Mouse (Mus musculus) kidney, postnatal 0 days (tissue): ENCODE measurements around the gene Mfap1a. TPM values are rescaled to one million over a fixed set of nuclear protein-coding genes. Genes with fewer than 3 reads are reported as not detected.

Experiments
- ATAC-seq: fragments of 200-750 bp; cut with Nextera tagmentation; replicated peaks from 2 replicates; pipeline ENCODE4 v1.8.0; 2017; ENCODE audit warnings: low read depth, moderate number of reproducible peaks, moderate TSS enrichment, moderate library complexity; ENCODE audit not compliant: low FRiP score
- DNase-seq: peaks from one replicate; pipeline ENCODE4 v3.0.0-alpha.2; 2016; ENCODE audit warnings: low spot score
- H3K27ac ChIP-seq: fragments of 300-500 bp; sonication (generic); 2 replicates; pipeline ENCODE4 v1.5.1; 2014; ENCODE audit warnings: mild to moderate bottlenecking
- H3K27me3 ChIP-seq: fragments of 300-500 bp; sonication (generic); 2 replicates; pipeline ENCODE4 v1.6.1; 2014; ENCODE audit warnings: low read length, mixed read lengths; ENCODE audit not compliant: insufficient read depth
- H3K36me3 ChIP-seq: fragments of 300-500 bp; sonication (generic); 2 replicates; pipeline ENCODE4 v1.6.1; 2014; ENCODE audit warnings: low read length, mixed read lengths; ENCODE audit not compliant: insufficient read depth
- H3K4me1 ChIP-seq: fragments of 300-500 bp; sonication (generic); replicated peaks from 2 replicates; pipeline ENCODE4 v1.6.1; 2014; ENCODE audit warnings: antibody characterized with exemption, low read length, mixed read lengths; ENCODE audit not compliant: insufficient read depth
- H3K4me2 ChIP-seq: fragments of 300-500 bp; sonication (generic); 2 replicates; pipeline ENCODE4 v1.6.1; 2014; ENCODE audit warnings: mild to moderate bottlenecking, low read length, moderate library complexity, mixed read lengths
- H3K4me3 ChIP-seq: fragments of 300-500 bp; sonication (generic); replicated peaks from 2 replicates; pipeline ENCODE4 v1.5.1; 2014; ENCODE audit warnings: low read depth, low read length
- H3K9ac ChIP-seq: fragments of 300-500 bp; sonication (generic); 2 replicates; pipeline ENCODE4 v1.6.1; 2014; ENCODE audit warnings: low read depth, low read length
- H3K9me3 ChIP-seq: fragments of 300-500 bp; sonication (generic); replicated peaks from 2 replicates; pipeline ENCODE4 v1.6.1; 2016; ENCODE audit warnings: low read length, inconsistent platforms, mixed read lengths
- CTCF ChIP-seq: IDR thresholded peaks from 2 replicates; pipeline ENCODE4 v1.5.1; 2016; ENCODE audit warnings: antibody characterized with exemption, low read depth, mild to moderate bottlenecking, moderate library complexity
- WGBS: fragments of 180-500 bp; shearing (Covaris S2); extraction: QIAGEN DNeasy Blood & Tissue Kit; methylation state at CpG from one replicate; pipeline ENCODE4 v1.1.7; 2014; 5-methylcytosine and 5-hydroxymethylcytosine counted together
- polyA plus RNA-seq: library from polyadenylated mRNA; unstranded; fragments of >200 nt; fragmentation: Nextera tagmentation; extraction: Ambion mirVana; gene quantifications from 2 replicates; pipeline ENCODE4 v1.2.1, GENCODE M21; 2015

Mfap1a gene
- polyA plus RNA-seq, 1 experiment from 2014 or later, result 16.6 TPM

- H3K4me1 ChIP-seq, result peaks cover 5% of the 10 kb centered on the region; the same call in 1 of the 2 replicates
- DNase-seq (no peak), ATAC-seq (no peak)
- no peak overlapping the region for H3K9ac ChIP-seq
- H3K27me3 ChIP-seq, result no peaks in the 10 kb centered on the region
- H3K9me3 ChIP-seq, result no peaks in the 10 kb centered on the region
- H3K4me3 ChIP-seq, result no peak overlapping the region
- H3K36me3 ChIP-seq, result 0 out of 2 replicates have a peak, but pooled peaks cover 5% of the 10 kb centered on the region
- 31% methylated on average over 2 of the region's 2 CpGs for WGBS
- no peak for TF ChIP-seq CTCF
- H3K4me2 ChIP-seq, result no peak overlapping the region
- no peak overlapping the region for H3K27ac ChIP-seq
These were observed 46.4 kb downstream of the Mfap1a start for GRCm38 (mm10) chr2:121460071-121460470.

- Histone ChIP-seq H3K4me3 (peak within 1 kb of the TSS; percentile 67), H3K4me1 (peaks cover 5% of the 10 kb centered on the region; the same call in 1 of the 2 replicates), H3K4me2 (peak within 1 kb of the TSS; percentile 67), H3K9me3 (no peaks in the 10 kb centered on the region), H3K36me3 (peaks cover 12% of the 10 kb centered on the region; the same call in 1 of the 2 replicates), H3K9ac (peak within 1 kb of the TSS; percentile 73), H3K27me3 (no peaks in the 10 kb centered on the region), H3K27ac (peak within 1 kb of the TSS; percentile 65; the same call in 1 of the 2 replicates)
- peak; percentile 86 for ATAC-seq
- DNase-seq, result peak; percentile 93
- TF ChIP-seq CTCF, result no peak
- 4% methylated on average over 41 of the region's 41 CpGs for WGBS
These were observed 49.5 kb downstream of the Mfap1a start, which contains the start of gene Serinc4 for GRCm38 (mm10) chr2:121456692-121457642. Serinc4 (minus strand) TSS chr2:121456781.

DNA sequence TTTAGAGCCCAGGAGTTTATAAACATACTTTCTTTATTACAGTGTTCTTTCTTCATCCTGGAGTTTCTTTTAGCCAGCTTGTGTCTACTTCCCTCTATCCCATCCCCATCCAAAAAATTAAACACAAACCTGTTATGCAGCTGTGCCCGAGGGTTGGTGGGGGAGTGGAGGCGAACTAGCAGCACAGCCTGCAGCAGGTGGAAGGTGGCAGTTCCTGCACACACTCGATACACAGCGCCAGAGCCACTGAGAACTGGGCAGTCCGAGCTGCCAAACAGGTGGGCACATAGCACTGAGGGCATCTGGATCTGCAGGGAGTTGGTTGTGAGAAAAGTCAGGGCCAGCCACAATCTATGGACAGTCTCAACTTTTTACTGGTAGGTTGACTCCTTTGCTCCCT lies 50.9 kb downstream of the Mfap1a start:
- no peaks in the 10 kb centered on the region for H3K27me3 ChIP-seq
- WGBS, result 65% methylated on average over 5 of the region's 5 CpGs
- ATAC-seq, result no peak
- no peak overlapping the region for H3K9ac ChIP-seq
- no peak for DNase-seq
- no peak for TF ChIP-seq CTCF
- H3K4me1 ChIP-seq, result peaks cover 5% of the 10 kb centered on the region; the same call in 1 of the 2 replicates
- no peaks in the 10 kb centered on the region for H3K9me3 ChIP-seq
- peaks cover 12% of the 10 kb centered on the region; the same call in 1 of the 2 replicates for H3K36me3 ChIP-seq
- H3K4me2 ChIP-seq, result no peak overlapping the region
- H3K4me3 ChIP-seq, result no peak overlapping the region
- no peak overlapping the region for H3K27ac ChIP-seq

DNA sequence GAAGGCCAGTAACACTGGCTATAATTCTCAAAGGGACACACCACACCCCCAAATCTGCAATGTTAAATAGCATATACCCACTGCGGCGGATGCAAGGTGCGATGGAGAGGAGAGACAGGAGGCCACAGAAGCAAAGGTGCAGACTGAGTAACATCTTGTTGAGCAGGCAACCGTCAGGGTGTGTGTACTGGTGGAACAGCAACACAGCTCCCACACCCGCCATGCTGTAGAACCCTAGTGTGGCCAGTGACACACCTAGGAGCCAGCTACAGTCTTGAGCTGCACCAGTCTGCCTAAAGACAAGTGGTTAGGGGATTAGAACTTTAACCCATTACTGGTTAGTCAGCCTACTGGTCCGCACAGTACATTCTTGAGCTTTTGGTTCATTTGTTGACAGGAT lies 52.5 kb downstream of the Mfap1a start:
- no peak for ATAC-seq
- WGBS, result 89% methylated on average over 6 of the region's 6 CpGs
- peaks cover 8% of the 10 kb centered on the region; the same call in 1 of the 2 replicates for H3K4me1 ChIP-seq
- no peak overlapping the region for H3K4me2 ChIP-seq
- no peak for DNase-seq
- no peaks in the 10 kb centered on the region for H3K9me3 ChIP-seq
- TF ChIP-seq CTCF, result no peak
- H3K9ac ChIP-seq, result no peak overlapping the region
- H3K27ac ChIP-seq, result no peak overlapping the region
- H3K36me3 ChIP-seq, result peaks cover 12% of the 10 kb centered on the region; the same call in 1 of the 2 replicates
- no peaks in the 10 kb centered on the region for H3K27me3 ChIP-seq
- H3K4me3 ChIP-seq, result no peak overlapping the region

- Histone ChIP-seq H3K9ac (no peak within 1 kb of the TSS), H3K36me3 (peaks cover 8% of the 10 kb centered on the region; the same call in 1 of the 2 replicates), H3K4me1 (peaks cover 9% of the 10 kb centered on the region; the same call in 1 of the 2 replicates), H3K4me3 (no peak within 1 kb of the TSS), H3K4me2 (no peak within 1 kb of the TSS), H3K9me3 (no peaks in the 10 kb centered on the region), H3K27me3 (no peaks in the 10 kb centered on the region), H3K27ac (no peak within 1 kb of the TSS)
- DNase-seq, result no peak
- WGBS, result 69% methylated on average over 4 of the region's 4 CpGs
- no peak for TF ChIP-seq CTCF
- ATAC-seq, result no peak
These were observed 53.5 kb downstream of the Mfap1a start, which contains the start of gene Hypk for GRCm38 (mm10) chr2:121452990-121453389. Hypk (plus strand) TSS chr2:121453290.

GRCm38 (mm10) chr2:121452361-121452760 lies 54.1 kb downstream of the Mfap1a start:
- no peaks in the 10 kb centered on the region for H3K9me3 ChIP-seq
- peaks cover 9% of the 10 kb centered on the region; the same call in 1 of the 2 replicates for H3K4me1 ChIP-seq
- H3K4me2 ChIP-seq, result no peak overlapping the region
- peaks cover 8% of the 10 kb centered on the region; the same call in 1 of the 2 replicates for H3K36me3 ChIP-seq
- no peak for ATAC-seq
- TF ChIP-seq CTCF, result no peak
- H3K9ac ChIP-seq, result no peak overlapping the region
- 73% methylated on average over 4 of the region's 4 CpGs for WGBS
- no peak overlapping the region for H3K4me3 ChIP-seq
- DNase-seq, result no peak
- H3K27me3 ChIP-seq, result no peaks in the 10 kb centered on the region
- H3K27ac ChIP-seq, result no peak overlapping the region
